Mouse (Mus musculus) small intestine, adult 2 months (tissue): ENCODE data around the gene Obox2. TPM values are rescaled to one million over a fixed set of nuclear protein-coding genes. Genes with fewer than 3 reads are reported as not detected.
"Not testable (repeated sequence)": the region's sequence is repeated elsewhere in the genome, so short reads cannot be mapped to it uniquely, and the experiment has no call there.

Source experiments
- H3K27ac ChIP-seq: fragments of 200-500 bp; 2 replicates; pipeline ENCODE4 v1.5.1; 2012; ENCODE audit warnings: low read depth, low read length, control low read depth, inconsistent platforms; ENCODE audit not compliant: insufficient read depth
- H3K27me3 ChIP-seq: fragments of 200-500 bp; 2 replicates; pipeline ENCODE4 v1.6.1; 2012; ENCODE audit warnings: mild to moderate bottlenecking, moderate library complexity, low read length, inconsistent platforms; ENCODE audit not compliant: control insufficient read depth, insufficient read depth
- H3K36me3 ChIP-seq: fragments of 200-500 bp; 2 replicates; pipeline ENCODE4 v1.6.1; 2012; ENCODE audit warnings: mild to moderate bottlenecking, low read length, control low read depth, inconsistent platforms; ENCODE audit not compliant: control insufficient read depth, insufficient read depth
- H3K4me1 ChIP-seq: fragments of 200-500 bp; 2 replicates; pipeline ENCODE4 v1.6.1; 2012; ENCODE audit warnings: low read length, inconsistent platforms, mixed read lengths; ENCODE audit not compliant: control insufficient read depth, insufficient read depth, insufficient read length
- H3K4me3 ChIP-seq: fragments of 200-500 bp; 2 replicates; pipeline ENCODE4 v1.5.1; 2012; ENCODE audit warnings: low read depth, mild to moderate bottlenecking, control low read depth, inconsistent platforms, low read length, moderate library complexity
- WGBS: fragments of 180-500 bp; shearing (Covaris S2); methylation state at CpG from one replicate; pipeline ENCODE4 v1.1.7; 2018; 5-methylcytosine and 5-hydroxymethylcytosine counted together
- polyA plus RNA-seq: library from polyadenylated mRNA; depleted of rRNA; stranded (reverse); fragments of >200 nt; gene quantifications from 2 replicates; pipeline ENCODE4 v1.2.3, GENCODE M21; 2012; rRNA removed

Gene Obox2
- not detected in 2 replicates for polyA plus RNA-seq

GRCm38 (mm10) chr7:15388421-15388998 lies at the start of gene Obox2, which contains the start of gene Obox1:
Gene Obox2, plus strand, starts transcription at chr7:15388721.
Gene Obox1, plus strand, starts transcription at chr7:15388948.
- WGBS, result no CpG with 5 or more reads among the region's 2 CpGs
- not testable (repeated sequence) for H3K27me3 ChIP-seq, H3K4me3 ChIP-seq, H3K36me3 ChIP-seq, H3K4me1 ChIP-seq, H3K27ac ChIP-seq

DNA sequence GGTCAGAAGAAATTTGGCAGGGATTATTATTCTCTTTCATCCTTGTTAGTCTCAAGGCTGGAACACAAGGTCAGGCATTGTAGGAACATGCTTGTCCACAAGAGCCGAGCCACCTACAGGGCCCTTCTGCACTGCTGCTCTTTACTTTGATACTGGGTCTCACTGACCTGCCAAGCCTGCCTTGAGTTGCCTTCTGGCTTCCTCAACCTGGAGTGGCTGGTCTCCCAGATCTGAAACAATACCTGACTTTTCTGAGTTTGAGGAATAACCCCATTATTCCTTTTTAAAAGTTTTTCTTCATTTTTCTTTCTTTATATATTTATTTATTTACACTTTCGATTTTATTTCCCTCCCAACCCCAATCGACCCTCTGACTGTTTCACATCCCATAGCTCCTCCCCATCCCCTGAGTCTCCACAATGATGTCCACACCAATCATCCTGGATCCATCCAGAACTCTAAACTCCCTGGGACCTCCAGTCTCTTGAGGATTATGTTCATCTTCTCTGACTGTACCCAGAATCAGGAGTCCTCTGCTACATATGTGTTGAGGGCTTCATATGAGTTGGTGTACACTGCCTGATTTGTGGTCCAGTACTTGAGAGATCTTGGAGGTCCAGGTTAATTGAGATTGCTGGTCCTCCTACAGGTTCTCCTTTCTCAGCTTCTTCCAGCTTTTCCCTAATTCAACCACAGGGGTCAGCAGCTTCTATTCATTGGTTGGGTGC lies 10.8 kb downstream of the Obox2 start:
- not testable (repeated sequence) for H3K4me3 ChIP-seq, H3K4me1 ChIP-seq, H3K27me3 ChIP-seq, H3K36me3 ChIP-seq, H3K27ac ChIP-seq
- 65% methylated on average over 3 of the region's 3 CpGs for WGBS

DNA sequence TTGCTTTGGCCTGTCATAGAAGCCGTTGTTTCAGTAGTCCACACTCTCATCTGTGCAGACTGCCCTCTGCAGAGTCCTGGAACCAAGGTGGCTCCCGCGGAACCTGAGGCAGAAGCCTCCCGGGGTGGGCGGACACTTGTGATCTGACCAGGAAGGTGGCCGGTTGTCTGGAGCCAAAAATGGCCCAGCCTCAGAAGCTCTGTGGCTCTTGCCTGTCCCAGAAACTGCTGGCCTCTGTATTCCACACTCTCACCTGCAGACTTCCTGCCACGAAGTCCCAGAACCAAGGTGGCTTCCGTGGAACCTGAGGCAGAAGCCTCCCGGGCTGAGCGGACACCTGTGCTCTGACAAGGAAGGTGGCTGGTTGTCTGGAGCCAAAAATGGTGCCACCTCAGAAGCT lies 18.3 kb downstream of the Obox2 start:
- not testable (repeated sequence) for H3K36me3 ChIP-seq, H3K4me3 ChIP-seq, H3K4me1 ChIP-seq, H3K27ac ChIP-seq, H3K27me3 ChIP-seq
- 86% methylated on average over 10 of the region's 10 CpGs for WGBS

DNA sequence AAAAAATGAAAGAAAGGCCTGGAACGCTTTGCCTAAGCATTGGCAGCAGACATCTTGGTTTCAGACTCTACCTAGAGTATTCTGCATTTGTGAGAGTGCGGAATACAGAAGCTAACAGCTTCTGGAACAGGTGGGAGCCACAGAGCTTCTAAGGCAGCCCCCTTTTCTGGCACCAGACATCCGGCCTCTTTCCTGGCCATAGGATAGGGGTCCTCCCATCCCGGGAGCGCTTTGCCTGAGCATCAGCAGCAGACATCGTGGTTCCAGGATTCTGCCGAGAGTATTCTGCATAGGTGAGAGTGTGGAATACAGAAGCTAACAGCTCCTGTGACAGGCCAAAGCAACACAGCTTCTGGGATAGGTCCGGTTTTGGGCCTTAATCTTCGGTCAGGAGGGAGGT lies 29.5 kb downstream of the Obox2 start:
- WGBS, result 83% methylated on average over 9 of the region's 9 CpGs
- not testable (repeated sequence) for H3K27me3 ChIP-seq, H3K36me3 ChIP-seq, H3K4me3 ChIP-seq, H3K27ac ChIP-seq, H3K4me1 ChIP-seq

- not testable (repeated sequence) for H3K36me3 ChIP-seq, H3K27me3 ChIP-seq, H3K4me1 ChIP-seq, H3K4me3 ChIP-seq, H3K27ac ChIP-seq
- WGBS, result 82% methylated on average over 4 of the region's 4 CpGs
Observed at GRCm38 (mm10) chr7:15425537-15425936, 37.0 kb downstream of the Obox2 start.

Other genes starting within 250 kb of the Obox2 start
- gene Obox1, start 227 bp downstream of the Obox2 start, polyA plus RNA-seq, result not detected in 2 replicates